Mouse (Mus musculus) embryonic facial prominence, embryonic 13.5 days (tissue): ENCODE results near the gene Olfr1412. TPM values are rescaled to one million over a fixed set of nuclear protein-coding genes. Genes with fewer than 3 reads are reported as not detected.

Source experiments
- ATAC-seq: fragments of 200-750 bp; cut with Nextera tagmentation; 2 replicates; pipeline ENCODE4 v1.8.0; 2017; ENCODE audit warnings: low read depth; ENCODE audit not compliant: insufficient number of reproducible peaks, insufficient read depth, low FRiP score, low TSS enrichment
- H3K27ac ChIP-seq: fragments of 300-500 bp; sonication (generic); 2 replicates; pipeline ENCODE4 v1.5.1; 2015; ENCODE audit warnings: moderate library complexity, mild to moderate bottlenecking, inconsistent platforms
- H3K27me3 ChIP-seq: fragments of 300-500 bp; sonication (generic); 2 replicates; pipeline ENCODE4 v1.6.1; 2015; ENCODE audit warnings: mild to moderate bottlenecking, inconsistent platforms
- H3K36me3 ChIP-seq: fragments of 300-500 bp; sonication (generic); 2 replicates; pipeline ENCODE4 v1.6.1; 2015; ENCODE audit warnings: mild to moderate bottlenecking, inconsistent platforms
- H3K4me1 ChIP-seq: fragments of 300-500 bp; sonication (generic); 2 replicates; pipeline ENCODE4 v1.6.1; 2015; ENCODE audit warnings: inconsistent platforms
- H3K4me2 ChIP-seq: fragments of 300-500 bp; sonication (generic); 2 replicates; pipeline ENCODE4 v1.6.1; 2015; ENCODE audit warnings: moderate library complexity, mild to moderate bottlenecking, inconsistent platforms
- H3K4me3 ChIP-seq: fragments of 300-500 bp; sonication (generic); 2 replicates; pipeline ENCODE4 v1.5.1; 2015; ENCODE audit warnings: mild to moderate bottlenecking, inconsistent platforms
- H3K9ac ChIP-seq: fragments of 300-500 bp; sonication (generic); 2 replicates; pipeline ENCODE4 v1.6.1; 2015; ENCODE audit warnings: mild to moderate bottlenecking, inconsistent platforms
- H3K9me3 ChIP-seq: fragments of 300-500 bp; sonication (generic); 2 replicates; pipeline ENCODE4 v1.6.1; 2016; ENCODE audit warnings: inconsistent platforms
- WGBS: fragments of 180-500 bp; shearing (Covaris S2); methylation state at CpG from one replicate; pipeline ENCODE4 v1.1.7; 2015; ENCODE audit warnings: mixed read lengths; 5-methylcytosine and 5-hydroxymethylcytosine counted together
- polyA plus RNA-seq: library from polyadenylated mRNA; unstranded; fragments of >200 nt; fragmentation: Nextera tagmentation; extraction: Ambion mirVana; gene quantifications from 2 replicates; pipeline ENCODE4 v1.2.1, GENCODE M21; 2015

The Olfr1412 gene
- polyA plus RNA-seq, 1 experiment from 2014 or later: 0.07 TPM

DNA sequence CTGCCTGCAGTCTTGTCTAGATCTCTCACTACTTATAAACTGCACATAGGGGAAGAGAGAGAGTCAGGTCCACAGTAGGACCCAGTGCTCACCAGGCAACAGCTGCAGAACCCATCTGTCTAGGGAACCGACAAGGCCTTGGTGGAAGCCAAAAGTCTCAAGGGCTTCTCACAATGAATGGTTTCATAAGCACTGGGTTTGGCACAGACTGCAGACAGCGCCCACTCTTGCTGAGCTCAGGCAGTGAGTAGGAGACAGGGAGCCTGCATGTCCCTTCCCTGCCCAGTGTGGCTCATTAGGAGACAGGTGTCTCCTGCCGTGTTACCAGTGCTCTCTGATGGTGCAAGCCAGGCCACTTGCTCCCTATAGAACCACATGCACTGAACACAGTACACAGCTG, 52.6 kb downstream of the Olfr1412 start:
- Histone ChIP-seq H3K4me3 (no peak overlapping the region), H3K27me3 (no peaks in the 10 kb centered on the region), H3K27ac (no peak overlapping the region), H3K9me3 (no peaks in the 10 kb centered on the region), H3K4me2 (no peak overlapping the region), H3K9ac (no peak overlapping the region), H3K36me3 (peaks cover 43% of the 10 kb centered on the region), H3K4me1 (peaks cover 19% of the 10 kb centered on the region)
- WGBS: 88% methylated on average over 3 of the region's 3 CpGs
- no peak for ATAC-seq

GRCm38 (mm10) chr1:92638736-92639135, 53.2 kb downstream of the Olfr1412 start:
- peaks cover 19% of the 10 kb centered on the region for H3K4me1 ChIP-seq
- no peaks in the 10 kb centered on the region for H3K27me3 ChIP-seq
- 0 out of 2 replicates have a peak overlapping the region, but pooled peaks have one; percentile 21 for H3K9ac ChIP-seq
- no peak overlapping the region for H3K27ac ChIP-seq
- no peak overlapping the region for H3K4me2 ChIP-seq
- no peaks in the 10 kb centered on the region for H3K9me3 ChIP-seq
- no peak overlapping the region for H3K4me3 ChIP-seq
- no peak for ATAC-seq
- H3K36me3 ChIP-seq: peaks cover 43% of the 10 kb centered on the region
- 92% methylated on average over 4 of the region's 4 CpGs for WGBS

- peaks cover 43% of the 10 kb centered on the region for H3K36me3 ChIP-seq
- peak overlapping the region; percentile 98; the same call in 1 of the 2 replicates for H3K9ac ChIP-seq
- ATAC-seq: no peak
- H3K4me2 ChIP-seq: peak overlapping the region; percentile 98
- H3K4me3 ChIP-seq: peak overlapping the region; percentile 96
- H3K27ac ChIP-seq: no peak overlapping the region
- 83% methylated on average over 6 of the region's 6 CpGs for WGBS
- no peaks in the 10 kb centered on the region for H3K27me3 ChIP-seq
- H3K4me1 ChIP-seq: peaks cover 19% of the 10 kb centered on the region
- H3K9me3 ChIP-seq: no peaks in the 10 kb centered on the region
These were observed 54.8 kb downstream of the Olfr1412 start for GRCm38 (mm10) chr1:92640393-92640792.

Other genes with a start within 250 kb of the Olfr1412 start
- 273 and 275 TPM in 2 replicates for gene Ndufa10, start 111.9 kb upstream of the Olfr1412 start, polyA plus RNA-seq
- not detected in 2 replicates for gene Olfr1416, start 100.7 kb upstream of the Olfr1412 start, polyA plus RNA-seq
- not detected in 2 replicates for gene Olfr1415, start 89.7 kb upstream of the Olfr1412 start, polyA plus RNA-seq
- not detected in 2 replicates for gene Olfr1414, start 67.1 kb upstream of the Olfr1412 start, polyA plus RNA-seq
- not detected in 2 replicates for gene Olfr1413, start 14.5 kb upstream of the Olfr1412 start, polyA plus RNA-seq
- gene Olfr1411, start 8.6 kb downstream of the Olfr1412 start, polyA plus RNA-seq: not detected in 2 replicates
- not detected in 2 replicates for gene Olfr1410, start 20.0 kb downstream of the Olfr1412 start, polyA plus RNA-seq
- not detected in 2 replicates for gene Olfr12, start 32.0 kb downstream of the Olfr1412 start, polyA plus RNA-seq
- gene Cops9, start 56.2 kb downstream of the Olfr1412 start, polyA plus RNA-seq: 391 and 404 TPM in 2 replicates
- not detected in 2 replicates for gene Otos, start 63.1 kb downstream of the Olfr1412 start, polyA plus RNA-seq
- 58.5 and 66.1 TPM in 2 replicates for gene Gpc1, start 245.9 kb downstream of the Olfr1412 start, polyA plus RNA-seq